Mouse (Mus musculus): ENCODE measurements around the gene Gm3173. TPM values are rescaled to one million over a fixed set of nuclear protein-coding genes. Genes with fewer than 3 reads are reported as not detected.

Gene Gm3173
- polyA plus RNA-seq, 1 experiment from 2014 or later, result not detected

Other genes with a start within 250 kb of the Gm3173 start
- gene Gm2974, start 248.4 kb upstream of the Gm3173 start, polyA plus RNA-seq (2016; fragmentation: Nextera tagmentation; extraction: Ambion mirVana), result 0.95 and 1.2 TPM in 2 replicates
- not detected in 2 replicates for gene Gm3138, start 181.4 kb upstream of the Gm3173 start, polyA plus RNA-seq (2016; fragmentation: Nextera tagmentation; extraction: Ambion mirVana)
- gene Gm3149, start 113.7 kb upstream of the Gm3173 start, polyA plus RNA-seq (2016; fragmentation: Nextera tagmentation; extraction: Ambion mirVana), result not detected in 2 replicates
- gene 2610042L04Rik, start 96.2 kb upstream of the Gm3173 start, polyA plus RNA-seq (2016; fragmentation: Nextera tagmentation; extraction: Ambion mirVana), result 0.72 and 0.87 TPM in 2 replicates
- not detected in 2 replicates for gene Gm3159, start 33.5 kb upstream of the Gm3173 start, polyA plus RNA-seq (2016; fragmentation: Nextera tagmentation; extraction: Ambion mirVana)
- 0.86 and 0.90 TPM in 2 replicates for gene Gm3164, start 15.5 kb upstream of the Gm3173 start, polyA plus RNA-seq (2016; fragmentation: Nextera tagmentation; extraction: Ambion mirVana)
- not detected in 2 replicates for gene Gm3182, start 50.8 kb downstream of the Gm3173 start, polyA plus RNA-seq (2016; fragmentation: Nextera tagmentation; extraction: Ambion mirVana)
- not detected in 2 replicates for gene Gm3047, start 124.4 kb downstream of the Gm3173 start, polyA plus RNA-seq (2016; fragmentation: Nextera tagmentation; extraction: Ambion mirVana)
- not detected in 2 replicates for gene Gm8159, start 201.4 kb downstream of the Gm3173 start, polyA plus RNA-seq (2016; fragmentation: Nextera tagmentation; extraction: Ambion mirVana)
- not detected in 2 replicates for gene Gm3239, start 233.2 kb downstream of the Gm3173 start, polyA plus RNA-seq (2016; fragmentation: Nextera tagmentation; extraction: Ambion mirVana)